Mouse (Mus musculus) mammary gland, adult 2 months (tissue): ENCODE data around the gene Ccdc181. TPM values are rescaled to one million over a fixed set of nuclear protein-coding genes. Genes with fewer than 3 reads are reported as not detected.

Source experiments
- polyA plus RNA-seq: library from polyadenylated mRNA; depleted of rRNA; stranded (reverse); fragments of >200 nt; gene quantifications from 2 replicates; pipeline ENCODE4 v1.2.3, GENCODE M21; 2012; ENCODE audit warnings: low replicate concordance; rRNA removed

The Ccdc181 gene
- 1.0 and 1.8 TPM in 2 replicates for polyA plus RNA-seq

DNA sequence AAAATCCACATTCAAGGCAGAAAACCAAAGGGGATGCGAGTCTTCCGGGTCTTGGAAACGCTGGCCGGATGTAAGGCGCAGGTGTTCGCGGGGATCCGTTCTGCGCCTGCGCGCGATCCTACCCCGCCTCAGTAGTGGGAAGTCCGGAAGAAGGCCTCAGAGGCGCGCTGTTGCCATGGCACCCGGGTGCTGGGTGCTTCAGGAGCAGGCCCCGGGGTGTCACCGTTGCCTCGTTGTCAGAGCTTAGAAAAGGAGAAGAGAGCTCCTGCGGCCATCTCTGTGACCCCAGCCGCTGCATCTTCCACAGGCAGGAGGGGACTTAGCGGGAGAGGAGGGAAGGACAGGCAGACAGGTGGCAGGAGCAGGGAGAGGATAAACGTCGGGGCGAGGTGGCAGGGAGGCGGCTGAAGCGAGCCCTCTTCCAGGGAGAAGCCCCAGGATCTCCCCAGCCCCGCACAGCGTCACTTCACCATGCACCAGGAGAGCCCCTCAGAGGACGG is at the start of gene Ccdc181:
Ccdc181 (plus strand) TSS at position 131 of the 500 bp plus-strand sequence.

DNA sequence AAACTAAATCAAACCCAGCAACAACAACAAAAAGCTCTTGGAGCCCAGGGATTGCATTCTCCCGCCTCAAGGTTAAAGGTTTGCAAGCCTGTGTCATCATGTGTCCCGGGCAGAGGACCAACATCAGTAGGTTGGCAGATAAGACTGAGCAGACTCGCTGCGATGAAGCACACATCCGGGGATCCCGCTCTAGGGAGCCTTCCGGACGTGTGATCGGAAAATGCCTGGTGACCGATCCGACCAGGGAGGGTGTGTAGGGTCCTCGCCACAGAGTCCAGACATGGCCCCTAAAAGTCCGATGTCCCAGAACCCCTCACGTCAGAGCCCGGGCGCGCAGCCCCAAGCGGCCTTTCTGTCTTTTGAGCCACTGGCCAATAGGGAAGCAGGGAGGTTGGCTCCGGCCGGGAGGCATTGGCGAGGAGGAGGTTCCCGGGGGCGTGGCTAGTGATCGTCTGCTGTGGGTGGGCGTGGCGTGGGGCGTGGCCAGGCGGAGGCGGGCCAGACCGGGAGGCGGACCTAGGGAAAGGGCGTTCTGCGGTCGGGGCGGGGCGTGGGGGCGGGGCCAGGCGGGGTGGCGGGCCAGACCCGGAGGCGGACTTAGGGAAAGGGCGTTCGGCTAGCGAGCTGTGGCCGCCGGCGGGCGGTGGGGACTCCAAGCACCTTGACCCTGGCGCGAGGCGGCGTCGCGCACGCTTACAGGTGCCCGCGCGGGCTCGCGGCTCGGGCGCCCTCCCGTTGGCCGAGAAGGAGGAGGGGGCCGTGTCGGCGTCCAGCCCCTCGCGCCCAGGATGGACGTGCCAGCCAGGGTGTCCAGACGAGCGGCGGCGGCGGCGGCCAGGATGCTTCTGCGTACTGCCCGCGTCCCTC is 26.7 kb upstream of the Ccdc181 start, which contains the start of gene Slc19a2:
Slc19a2 (plus strand) TSS at position 582 of the 867 bp plus-strand sequence.

DNA sequence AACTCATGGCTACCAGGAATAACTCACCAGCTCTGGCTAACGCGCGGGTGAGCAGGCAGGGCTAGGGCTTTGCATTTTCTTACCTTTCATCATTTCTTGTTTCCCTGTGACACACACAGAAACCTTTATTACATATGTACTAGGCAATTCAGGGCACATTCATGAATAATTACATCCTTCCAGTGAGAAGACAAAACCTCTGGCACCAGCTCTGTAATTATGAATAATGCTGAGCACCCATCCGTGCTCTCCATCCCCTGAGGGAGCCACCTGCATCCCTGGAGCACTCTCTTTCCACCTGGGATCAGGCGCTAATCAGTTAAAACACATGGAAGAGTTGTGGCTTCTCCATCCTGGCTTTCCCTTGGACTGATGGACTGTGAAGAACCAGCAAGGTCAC is 28.4 kb downstream of the Ccdc181 start, which contains the start of gene Nme7:
Nme7 (plus strand) TSS at position 301 of the 400 bp plus-strand sequence.

DNA sequence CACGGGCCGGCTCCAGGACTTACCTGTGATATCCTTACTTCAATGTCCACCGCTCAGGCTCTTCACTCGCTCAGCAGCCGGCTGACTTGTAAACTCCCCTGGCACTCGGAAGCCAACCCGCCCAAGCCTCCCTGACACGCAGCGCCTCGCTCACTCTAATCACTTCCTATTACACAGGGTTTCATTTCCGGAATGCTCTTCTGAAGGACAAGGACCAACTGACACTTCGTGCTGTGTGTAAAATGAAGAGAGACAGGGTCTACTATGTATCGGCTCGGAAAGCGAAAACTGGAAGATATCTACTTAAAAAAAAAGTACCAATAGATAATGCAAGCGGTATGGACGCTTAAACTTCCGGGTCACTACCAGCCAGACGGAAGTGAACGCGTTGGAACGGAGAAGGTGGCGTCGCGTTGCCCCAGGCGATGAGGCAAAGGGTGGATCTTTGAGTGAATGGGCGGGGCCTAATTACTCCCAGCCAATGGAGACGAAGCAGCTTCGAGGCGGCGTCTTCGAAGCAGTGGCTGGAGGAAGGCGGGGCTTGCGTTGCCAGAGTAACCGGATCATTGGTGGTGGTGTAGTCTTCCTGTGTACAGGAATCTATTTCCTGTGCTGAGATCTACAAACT is 31.9 kb downstream of the Ccdc181 start, which contains the start of gene Blzf1:
Blzf1 (minus strand) TSS at position 366 of the 628 bp plus-strand sequence.

Other genes starting within 250 kb of the Ccdc181 start
- 0.65 and 0.92 TPM in 2 replicates for gene Sele, start 227.4 kb upstream of the Ccdc181 start, polyA plus RNA-seq
- gene Sell, start 213.6 kb upstream of the Ccdc181 start, polyA plus RNA-seq, result 37.1 and 46.6 TPM in 2 replicates
- 3.7 and 6.9 TPM in 2 replicates for gene Selp, start 160.3 kb upstream of the Ccdc181 start, polyA plus RNA-seq
- 1.1 and 1.8 TPM in 2 replicates for gene F5, start 123.7 kb upstream of the Ccdc181 start, polyA plus RNA-seq
- gene Slc19a2, start 26.5 kb upstream of the Ccdc181 start, polyA plus RNA-seq, result 7.6 and 12.0 TPM in 2 replicates
- 3.9 and 11.2 TPM in 2 replicates for gene Nme7, start 28.5 kb downstream of the Ccdc181 start, polyA plus RNA-seq
- 1.9 and 5.0 TPM in 2 replicates for gene Blzf1, start 31.9 kb downstream of the Ccdc181 start, polyA plus RNA-seq
- 11.2 and 31.6 TPM in 2 replicates for gene Atp1b1, start 182.8 kb downstream of the Ccdc181 start, polyA plus RNA-seq